Mouse (Mus musculus) lung, adult 18-20 months (tissue): ENCODE measurements around the gene Hoxa6.

Source experiments
- DNase-seq, 2 experiments: peaks; one replicate each; pipeline ENCODE4 v3.0.0; 2022; ENCODE audit warnings: mixed read lengths in 2 of 2

The Hoxa6 gene

DNA sequence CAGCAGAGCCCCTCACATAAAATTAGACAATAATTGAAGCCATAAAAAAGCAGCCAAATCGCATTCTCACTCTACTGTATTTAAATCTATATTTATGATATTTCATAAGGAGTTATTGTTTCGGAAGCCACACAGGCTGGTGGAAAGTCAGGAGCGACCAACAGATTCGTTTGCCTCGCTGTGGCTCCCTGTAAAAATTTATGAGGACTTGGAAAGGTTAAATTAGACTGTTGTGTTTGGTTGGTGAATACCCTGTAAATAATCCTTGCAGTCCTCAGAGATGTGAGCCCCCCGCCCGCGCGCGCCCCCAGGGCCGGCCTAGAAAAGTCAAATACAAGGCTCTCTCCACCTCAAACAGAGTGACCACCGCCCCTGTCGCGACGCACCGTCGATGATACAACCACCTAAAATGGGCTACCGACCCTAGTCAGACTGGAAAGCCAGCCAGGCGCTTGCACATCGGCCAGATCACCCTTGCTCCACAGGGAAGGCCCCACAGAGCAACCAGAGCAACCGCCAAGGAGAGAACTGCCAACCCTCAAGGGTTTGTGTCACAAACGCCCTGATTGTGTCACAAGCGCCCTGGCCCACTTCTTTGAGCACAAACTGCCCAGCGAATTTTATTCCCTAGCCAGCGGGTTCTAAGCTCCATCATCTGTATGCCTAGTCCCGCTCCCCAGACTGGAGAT, 18.2 kb upstream of the Hoxa6 start:
- no peak for DNase-seq

DNA sequence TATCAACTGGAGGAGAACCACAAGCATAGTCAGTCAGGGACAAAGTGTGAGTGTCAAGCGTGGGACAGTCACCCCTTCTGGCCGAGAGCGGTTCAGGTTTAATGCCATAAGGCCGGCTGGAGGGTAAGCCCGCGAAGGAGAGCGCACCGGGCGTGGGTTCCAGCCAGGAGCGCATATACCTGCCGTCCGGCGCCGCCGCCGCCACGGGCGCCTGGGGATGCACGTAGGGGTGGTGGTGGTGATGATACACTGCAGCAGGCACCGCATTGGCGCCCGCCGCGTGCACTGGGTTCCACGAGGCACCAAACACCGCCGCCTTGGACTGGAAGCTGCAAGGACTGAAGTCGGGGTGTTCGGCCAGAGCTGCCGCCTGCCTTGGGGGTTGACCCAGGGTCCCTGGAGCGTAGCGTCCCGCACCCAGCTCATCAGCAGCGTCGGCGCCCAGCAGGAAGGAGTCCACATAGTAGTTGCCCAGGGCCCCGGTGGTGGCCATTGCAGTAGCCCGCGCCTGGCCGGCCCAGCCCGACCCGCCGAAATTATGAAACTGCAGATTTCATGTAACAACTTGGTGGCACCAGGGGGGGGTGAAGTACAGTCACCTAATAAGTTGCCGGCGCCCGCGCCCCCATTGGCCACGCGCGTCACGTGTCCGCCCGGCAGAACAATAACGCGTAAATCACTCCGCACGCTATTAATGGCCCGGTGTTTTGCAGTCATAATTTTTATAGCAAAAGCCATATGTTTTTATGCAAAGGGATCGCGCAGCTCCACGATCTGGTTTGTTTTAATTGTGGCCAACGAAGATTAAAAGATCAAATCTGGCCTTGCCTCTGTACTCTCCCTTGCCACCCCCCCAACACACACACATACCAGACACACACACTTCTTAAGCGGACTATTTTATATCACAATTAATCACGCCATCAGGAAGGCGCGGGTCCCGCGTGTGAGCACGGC, 17.4 kb upstream of the Hoxa6 start:
- DNase-seq = no peak

DNA sequence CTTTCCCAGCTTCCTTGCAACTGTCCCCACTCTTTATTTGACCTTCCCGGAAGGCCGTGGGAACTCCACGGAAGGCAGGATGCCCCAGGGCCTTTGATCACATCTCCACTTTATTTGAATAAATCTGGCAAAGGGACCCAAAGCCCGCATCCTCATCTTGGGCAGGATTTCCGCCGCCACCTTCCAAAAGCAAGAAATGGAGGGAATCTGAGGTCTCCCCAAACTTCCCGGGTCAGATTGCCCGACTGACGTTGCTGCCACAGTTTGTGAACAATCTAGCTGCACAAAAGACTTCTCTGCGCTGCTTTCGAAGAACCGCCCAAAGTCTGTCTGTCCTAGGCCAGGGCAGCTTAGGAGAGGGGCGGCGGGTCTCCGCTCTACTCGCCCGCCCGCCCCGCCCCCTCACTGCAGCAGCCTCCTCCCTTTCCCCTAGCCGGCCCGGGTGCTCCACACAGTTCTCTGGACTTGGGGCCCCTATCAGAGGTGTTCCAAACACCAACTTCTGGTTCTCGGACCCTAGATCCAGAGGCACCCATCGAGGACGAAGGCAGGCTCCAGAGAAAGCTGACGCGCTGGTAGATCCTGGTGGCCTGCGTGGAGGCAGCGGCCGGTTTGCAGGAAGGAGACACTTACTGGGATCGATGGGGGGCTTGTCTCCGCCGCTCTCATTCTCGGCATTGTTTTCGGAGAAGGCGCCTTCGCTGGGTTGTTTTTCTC, 16.5 kb upstream of the Hoxa6 start:
- DNase-seq = no peak

DNA sequence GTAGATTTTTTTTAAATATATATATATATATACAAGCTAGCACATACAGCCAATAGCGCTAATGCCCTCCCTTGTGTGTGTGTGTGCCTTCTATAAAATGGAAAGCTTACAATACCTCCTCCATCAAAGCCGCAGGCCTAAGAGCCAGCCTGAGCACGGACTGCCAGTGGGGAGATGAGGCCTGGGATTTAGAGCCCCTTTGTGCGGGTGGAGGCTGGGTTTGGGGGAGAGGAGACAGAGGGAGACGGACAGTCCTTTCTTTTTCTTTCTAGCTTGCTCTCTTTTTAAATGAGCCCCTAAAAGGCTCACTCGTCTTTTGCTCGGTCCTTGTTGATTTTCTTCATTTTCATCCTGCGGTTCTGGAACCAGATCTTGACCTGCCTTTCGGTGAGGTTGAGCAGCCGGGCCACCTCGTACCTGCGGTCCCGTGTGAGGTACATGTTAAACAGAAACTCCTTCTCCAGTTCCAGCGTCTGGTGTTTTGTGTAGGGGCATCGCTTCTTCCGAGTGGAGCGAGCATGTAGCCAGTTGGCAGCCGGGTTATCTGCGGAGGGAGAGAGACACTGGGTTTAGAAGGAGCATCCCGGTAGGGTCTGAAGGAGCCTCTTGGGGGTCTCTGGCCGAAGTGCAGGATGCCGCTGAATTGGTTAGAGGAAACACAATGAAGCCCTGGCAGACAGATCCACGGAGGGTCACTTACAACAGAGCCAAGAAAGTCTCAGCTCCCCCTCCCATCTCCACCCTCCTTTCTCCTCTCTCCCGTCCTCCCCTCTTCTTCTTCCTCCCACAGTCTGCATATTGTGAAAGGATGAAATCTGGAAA, 15.6 kb upstream of the Hoxa6 start:
- DNase-seq = no peak

DNA sequence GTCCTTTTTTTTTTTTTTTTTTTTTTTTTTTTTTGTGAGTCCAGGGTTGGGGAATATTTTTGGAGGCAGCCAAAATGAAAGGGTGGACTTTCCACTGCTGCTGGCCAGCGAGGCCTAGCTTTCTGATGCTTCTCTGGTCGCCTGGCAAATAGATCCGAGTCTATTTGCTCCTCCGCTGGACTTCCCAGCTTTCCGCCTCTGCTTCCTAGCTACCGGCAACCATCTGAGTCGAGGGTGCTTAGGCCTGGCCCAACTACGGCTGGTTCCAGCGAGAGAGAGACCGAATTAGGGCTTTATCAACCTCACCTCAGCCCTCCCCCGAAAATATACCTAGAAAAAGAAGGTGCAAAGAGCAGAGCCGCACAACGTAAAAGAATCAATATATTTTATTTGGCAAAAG, 14.2 kb upstream of the Hoxa6 start:
- no peak for DNase-seq

DNA sequence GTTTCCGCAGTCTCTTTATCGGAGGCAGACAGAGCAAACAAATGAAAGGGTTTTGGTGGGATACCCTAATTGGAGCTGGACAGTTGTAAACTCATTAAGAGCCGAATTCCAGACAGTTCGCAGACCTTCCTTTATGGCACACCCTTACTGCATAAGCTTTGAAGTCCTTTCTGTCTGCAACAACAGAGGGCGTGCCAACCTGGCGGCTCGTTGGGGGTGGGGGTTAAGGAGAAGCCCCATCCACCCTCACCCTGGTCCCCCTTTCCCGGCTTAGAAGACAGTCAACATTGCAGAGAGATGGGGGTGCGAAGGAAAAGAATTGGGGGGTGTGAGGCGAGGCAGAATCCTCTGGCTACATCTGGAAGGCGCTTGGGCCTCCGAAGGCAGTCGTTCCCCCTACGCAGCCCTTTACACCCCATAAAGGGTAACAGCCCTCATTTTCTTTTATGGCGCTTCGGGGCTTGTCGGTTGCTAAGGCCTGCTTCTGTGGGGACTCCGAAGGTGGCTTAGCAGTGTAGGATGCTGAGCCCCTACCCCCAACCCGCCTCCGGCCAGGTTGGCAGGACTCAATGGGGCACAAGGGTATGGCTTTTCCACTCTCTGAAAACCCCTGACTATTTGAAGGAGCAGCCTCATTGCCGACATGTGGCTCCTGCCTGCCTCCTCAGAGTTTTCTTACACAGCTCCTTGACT, 13.6 kb upstream of the Hoxa6 start:
- no peak for DNase-seq

DNA sequence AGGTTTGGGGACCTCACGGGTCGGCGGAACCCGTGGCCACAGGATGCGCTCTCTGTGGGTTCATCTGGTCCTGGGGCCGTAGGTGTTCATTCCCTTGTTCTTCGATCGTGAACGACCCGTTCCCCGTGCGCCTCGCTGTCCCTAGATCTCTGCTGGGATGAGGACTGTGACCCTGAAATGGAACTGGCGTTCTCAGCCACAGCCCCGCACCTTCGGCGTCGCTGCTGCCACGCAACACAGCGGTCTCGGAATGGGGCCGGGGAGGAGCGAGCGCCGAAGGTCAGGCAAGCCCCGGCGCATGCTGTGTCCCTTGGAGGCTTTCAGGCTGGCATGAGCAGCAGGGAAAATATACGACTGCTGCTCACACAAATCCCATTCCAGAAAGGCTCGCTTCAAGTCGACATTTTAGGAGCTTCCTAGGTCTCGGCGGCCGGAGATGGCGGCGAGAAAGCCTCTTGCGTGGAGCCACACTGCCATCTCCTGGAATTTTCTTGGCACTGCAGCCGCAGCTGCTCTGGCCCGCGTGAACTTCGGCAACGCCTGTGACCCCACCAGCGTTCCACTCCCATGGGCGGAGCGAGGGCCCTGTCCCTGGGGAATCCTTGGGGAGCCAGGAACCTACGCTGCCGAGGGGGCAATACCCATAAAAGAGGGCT, 12.9 kb upstream of the Hoxa6 start, which contains the start of gene Hoxa7:
Hoxa7 (minus strand) TSS at position 518 of the 656 bp plus-strand sequence.
- peak; percentile 82 to 84 for DNase-seq

DNA sequence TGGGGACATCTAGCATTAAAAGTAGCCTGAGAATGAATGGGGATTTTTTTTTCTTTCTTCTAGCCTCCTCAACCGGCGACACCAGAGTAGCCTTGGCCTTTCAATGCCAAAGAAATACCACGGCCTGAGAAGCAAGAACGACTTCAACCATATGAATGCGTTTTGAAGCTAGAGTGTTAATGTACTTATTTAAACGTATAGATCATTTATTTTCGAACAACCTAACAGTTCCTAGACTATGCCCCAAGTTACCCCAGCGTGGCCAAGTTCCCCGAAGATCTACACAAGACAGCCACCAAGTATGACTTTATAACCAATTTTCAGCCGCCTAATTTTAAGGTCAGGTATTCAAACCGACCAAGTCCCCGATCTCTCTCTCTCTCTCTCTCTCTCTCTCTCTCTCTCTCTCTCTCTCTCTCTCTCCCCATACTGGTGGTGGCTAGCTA, 12.4 kb upstream of the Hoxa6 start:
- DNase-seq = no peak

DNA sequence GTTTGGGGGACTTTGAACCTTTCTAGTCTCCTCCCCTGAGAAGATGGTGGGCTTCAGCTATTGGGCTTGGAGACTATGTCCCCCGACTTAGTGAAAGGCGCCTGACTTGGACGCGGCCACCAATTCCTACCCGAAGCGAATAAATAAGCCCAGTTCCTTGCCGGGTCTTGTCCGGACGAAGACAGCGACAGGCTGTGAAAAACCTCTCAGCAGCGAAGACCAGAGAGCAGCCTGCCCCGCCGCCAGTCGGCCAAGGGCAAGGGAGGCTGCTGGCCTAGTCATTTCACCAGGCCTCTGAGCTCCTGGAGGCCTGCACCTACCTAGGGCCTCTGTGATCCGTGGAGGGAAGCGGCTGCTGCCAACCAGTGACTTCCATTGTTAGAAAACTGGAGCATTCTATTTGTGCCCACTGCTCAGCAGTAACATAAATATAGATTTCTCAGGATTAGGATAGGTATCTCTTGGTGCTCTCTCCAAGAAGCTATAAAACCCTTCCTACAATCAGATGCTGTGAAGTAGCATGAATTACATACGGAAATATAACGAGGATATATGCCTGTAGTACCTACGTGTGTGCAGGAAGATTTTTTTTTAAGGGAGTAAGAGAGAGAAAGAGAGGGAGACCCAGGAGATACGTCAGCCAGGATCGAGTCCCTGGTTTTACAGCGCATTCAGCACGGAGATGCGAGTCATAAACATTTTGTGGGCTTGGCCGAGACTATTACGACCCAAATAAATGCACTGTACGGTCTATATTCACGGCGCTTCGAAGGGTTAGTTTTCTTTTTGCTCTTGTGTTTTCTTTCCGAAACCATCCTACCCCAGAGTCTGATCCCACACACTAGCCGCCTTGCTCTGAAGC, 11.7 kb upstream of the Hoxa6 start:
- DNase-seq = no peak

DNA sequence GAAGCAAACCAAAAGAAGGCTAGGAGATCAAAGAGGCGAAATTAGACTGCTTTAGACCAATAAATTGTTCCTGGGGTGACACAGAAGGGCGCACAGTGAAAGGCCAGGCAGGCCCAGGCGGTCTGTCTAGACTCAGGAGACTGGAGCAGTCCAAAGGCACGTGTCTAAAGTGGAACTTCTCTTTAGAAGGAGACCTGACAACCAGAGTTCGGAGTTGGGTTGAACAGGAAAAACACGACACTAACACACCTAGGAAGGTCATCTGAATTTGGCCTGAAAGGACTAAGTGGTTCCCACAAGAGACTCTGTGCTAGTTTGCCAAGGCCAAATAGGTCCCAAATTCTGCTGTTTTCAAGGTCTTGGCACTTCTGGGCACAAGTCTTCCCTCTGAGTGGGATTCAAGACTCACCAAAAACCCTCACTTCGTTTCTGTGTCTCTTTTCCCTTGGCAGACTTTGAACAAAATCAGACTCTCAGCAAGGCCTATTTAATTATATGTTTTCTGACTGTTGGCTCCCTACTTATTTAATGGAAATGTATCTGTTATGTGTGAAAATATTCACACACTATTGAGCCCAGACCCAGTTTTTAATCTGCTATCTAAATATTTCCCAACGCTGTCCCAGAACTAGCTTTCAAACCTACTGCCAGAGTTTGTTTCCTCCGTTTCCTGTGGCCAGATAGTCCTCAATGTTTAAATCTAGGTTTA, 10.9 kb upstream of the Hoxa6 start:
- DNase-seq = no peak

DNA sequence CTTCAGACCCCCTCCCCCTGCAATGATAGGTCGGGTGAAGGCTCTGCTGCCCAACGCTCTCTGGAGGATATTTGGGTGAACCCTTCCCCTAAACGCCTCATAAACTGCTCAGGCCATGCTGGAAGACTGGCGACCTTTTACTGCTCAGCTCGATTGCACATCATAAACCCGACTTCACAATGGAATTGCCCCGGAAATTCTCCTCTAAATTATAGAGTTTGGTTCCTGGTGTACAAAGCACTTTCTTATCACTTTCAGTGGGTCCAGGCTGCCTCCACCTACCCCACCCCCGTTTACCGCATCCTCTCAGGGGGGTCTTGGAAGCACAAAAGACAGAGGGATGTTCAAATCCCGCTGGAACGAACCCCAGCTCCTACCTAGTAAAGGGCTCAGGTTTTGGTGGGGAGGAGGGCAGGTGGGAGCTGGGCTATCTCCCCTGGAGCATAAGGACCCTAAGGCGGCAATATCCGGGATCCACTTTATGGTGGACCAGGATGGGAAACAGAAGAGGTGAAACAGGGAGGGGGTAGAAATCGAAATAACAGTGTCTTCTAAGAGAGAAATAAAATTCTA, 10.2 kb upstream of the Hoxa6 start:
- no peak for DNase-seq

DNA sequence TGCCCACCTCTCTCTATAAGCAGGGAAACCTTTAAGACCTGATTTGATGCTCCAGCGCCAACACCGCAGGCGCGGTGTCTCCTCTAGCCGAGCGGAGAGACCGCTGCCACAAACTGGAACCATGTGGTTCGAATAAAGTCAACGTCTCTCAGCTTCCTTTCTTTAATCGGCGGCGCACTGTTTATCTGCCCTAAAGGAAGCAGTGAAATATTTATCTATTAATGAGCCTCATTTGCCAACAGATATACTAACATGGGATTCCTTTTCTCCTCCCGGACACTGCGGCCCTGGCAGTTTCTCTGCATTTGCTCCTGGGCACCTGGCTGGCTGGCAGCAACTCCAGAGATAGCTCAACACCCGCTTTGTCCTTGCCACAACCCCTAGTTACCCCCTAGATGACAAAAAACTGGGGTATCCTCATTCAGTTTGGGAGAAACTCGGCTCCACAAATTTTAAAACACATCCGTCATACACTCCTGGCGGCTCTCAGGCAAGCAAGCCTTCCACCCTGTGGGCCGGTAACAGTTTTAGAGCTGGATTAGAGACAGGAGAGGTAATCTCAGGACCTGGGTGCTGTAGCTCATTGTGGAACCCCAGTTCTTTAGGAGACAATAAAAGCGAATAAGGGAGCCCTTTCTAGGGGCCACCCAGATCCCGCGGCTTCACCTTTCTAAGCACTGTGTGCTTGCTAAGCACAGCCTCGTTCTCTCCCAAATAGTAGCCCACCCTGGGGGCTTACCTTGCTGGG, 9.5 kb upstream of the Hoxa6 start:
- DNase-seq = no peak

DNA sequence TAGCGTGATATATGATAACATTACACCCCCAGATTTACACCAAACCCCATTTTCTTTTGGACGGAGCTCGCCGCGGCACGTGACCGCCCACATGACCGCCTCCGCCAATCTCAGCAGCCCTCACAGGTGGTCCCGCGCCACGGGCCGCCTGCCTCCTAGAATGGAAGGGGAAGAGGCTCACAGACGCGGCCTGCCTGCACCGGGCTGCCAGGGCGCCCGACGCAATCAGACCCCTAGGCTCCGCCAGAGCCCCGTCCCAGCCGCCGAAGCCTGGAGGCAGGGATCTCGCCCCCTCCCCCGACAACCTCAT, 8.9 kb upstream of the Hoxa6 start:
- DNase-seq = peak; percentile 59 to 60

DNA sequence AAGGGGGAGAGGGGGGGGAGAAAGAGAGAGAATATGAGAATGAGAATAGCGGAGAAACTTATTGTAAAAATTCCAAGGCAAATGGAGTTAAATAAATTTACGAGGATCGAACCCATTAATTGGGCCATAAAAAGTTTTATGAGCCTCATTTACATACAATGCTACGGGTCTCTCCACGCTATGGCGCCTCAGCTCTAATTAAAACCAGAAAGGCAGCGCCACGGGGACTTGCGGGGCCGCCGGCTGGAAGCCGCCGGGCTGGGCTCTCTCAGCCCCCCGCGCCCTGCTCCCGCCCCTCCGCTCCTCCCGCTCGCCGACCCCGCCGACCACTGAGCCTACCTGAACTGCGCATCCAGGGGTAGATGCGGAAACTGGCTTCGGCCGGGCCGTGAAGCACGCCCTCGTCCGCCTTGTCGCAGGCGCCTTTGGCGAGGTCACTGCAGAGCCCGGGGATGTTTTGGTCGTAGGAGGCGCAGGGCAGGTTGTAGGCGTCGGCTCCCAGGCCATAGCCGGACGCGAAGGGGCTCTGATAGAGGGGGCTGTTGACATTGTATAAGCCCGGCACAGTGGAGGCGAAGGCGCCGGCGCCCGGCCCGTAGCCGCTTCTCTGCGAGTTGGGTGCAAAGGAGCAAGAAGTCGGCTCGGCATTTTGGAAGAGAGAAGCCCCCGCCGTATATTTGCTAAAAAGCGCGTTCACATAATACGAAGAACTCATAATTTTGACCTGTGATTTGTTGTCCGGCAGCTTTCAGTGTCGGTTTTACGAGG, 8.4 kb upstream of the Hoxa6 start:
- peak in 1 of 2 experiments; percentile 15 for DNase-seq

DNA sequence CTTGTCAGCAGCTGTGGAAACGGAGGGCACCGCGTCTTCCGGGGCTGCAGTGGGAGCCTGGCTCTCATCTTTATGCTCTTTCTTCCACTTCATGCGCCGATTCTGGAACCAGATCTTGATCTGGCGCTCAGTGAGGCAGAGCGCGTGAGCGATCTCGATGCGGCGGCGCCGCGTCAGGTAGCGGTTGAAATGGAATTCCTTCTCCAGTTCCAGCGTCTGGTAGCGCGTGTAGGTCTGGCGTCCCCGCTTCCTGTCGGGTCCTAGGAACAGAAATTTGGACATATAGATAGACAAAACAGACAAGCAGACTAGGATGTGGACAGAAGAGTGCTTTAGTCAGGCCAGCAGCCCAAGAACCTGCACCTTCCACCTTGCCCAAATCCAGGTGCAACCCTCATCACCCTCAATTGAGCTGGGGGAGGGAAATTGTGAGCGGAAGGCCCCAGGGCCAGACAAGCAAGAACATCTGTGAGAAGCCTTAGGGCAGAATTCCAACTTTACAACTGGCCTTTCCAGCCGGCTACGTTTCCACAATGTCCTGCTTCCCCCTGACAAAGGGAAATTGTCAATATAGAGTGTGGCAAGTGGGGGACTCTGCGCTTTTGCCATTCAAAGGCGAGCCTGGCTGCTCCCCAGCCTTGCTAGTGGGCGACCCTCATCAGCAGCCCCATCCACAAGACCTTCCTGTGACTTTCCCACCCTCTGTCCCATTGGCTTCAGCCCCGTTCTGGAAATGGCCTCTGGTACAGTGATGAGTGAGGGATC, 7.4 kb upstream of the Hoxa6 start:
- peak in 1 of 2 experiments; percentile 2 for DNase-seq

DNA sequence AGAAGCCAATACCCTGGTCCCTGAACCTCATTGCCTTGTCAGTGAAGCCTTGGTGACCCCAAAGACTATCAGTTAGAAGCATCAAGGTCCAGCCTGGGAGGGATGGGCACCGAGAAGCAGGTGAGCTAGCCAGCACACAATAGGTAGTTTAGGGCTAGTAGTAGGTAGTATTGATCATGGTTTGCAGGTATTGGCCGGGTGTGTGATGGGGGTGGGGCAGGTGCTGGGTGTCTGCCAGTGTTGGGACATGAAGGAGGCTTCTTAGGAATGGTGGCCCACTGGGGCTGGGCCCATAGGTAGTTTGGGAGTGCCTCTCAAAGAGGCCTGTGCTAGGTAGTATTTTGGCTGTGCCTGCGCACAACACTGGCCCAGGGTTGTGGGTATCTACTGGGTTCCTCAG, 6.5 kb upstream of the Hoxa6 start:
- DNase-seq = peak in 1 of 2 experiments; percentile 3

DNA sequence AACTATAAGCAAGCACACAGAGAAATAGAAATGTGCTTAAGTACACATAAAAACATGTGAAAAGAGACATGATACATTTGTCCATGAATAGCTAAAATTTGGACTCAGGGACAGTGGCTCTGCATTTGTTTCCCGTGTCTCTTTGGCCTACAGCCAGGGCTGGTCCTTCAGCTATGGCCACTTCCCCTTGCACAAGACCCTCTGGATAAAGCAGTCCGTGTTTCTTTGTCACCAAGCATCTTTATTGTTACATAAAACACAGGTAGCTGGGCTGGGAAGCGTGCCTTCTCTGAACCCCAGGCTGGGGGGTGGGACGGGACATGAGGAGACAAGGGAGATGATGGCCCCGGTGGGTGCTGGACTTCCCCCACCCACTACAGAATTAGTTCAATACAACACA, 5.7 kb upstream of the Hoxa6 start:
- no peak for DNase-seq
